Mouse (Mus musculus): Measurements from ENCODE around the gene Trappc3l. TPM values are rescaled to one million over a fixed set of nuclear protein-coding genes. Genes with fewer than 3 reads are reported as not detected.
"Not testable (repeated sequence)": the region's sequence is repeated elsewhere in the genome, so short reads cannot be mapped to it uniquely, and the experiment has no call there.

The Trappc3l gene
- not detected in 2 replicates for total RNA-seq (2017)

DNA sequence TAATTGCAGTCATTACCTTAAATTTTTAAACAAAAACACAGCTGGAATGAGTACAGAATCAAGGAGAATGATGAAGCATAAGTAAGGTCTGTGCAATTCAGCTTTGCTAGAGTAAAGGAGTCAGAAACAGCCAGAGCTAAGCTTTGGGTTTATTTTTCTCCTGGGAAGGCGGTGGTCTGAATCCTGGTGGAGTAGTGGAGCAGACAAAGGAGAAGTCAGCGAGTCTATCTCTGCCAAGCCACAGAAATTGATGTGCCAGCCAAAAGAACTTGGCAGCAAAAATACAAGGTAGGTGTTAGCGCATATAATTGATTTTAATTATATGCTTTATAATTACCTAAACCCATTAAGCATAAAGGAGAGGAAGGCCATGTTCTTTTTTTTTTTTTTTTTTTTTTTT, at the start of gene Trappc3l:
Gene Trappc3l, plus strand, starts transcription at position 197 of the 400 bp plus-strand sequence.
- ATAC-seq (replicated peaks; ENCODE audit: low read depth, poor library complexity, severe bottlenecking), result no peak

DNA sequence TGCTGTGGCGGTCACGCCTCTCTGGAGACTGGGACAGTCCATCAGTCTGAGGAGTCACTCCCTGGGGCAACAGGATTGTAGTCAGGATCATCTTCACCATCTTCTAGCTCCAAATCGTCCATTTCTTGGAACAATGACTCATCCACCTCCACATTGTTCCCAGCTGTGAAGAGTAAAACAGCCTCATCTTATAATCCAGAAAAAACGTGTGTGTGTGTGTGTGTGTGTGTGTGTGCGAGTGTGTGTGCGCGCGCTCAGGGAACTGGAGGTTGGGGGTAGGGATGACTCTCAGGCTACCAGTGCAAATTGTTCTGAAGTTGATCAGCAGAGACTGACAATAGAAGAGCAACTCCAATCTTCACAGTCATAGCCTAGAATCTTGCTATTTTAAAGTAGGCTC, 40.7 kb upstream of the Trappc3l start:
- ATAC-seq (replicated peaks; ENCODE audit: low read depth, poor library complexity, severe bottlenecking), result not testable (repeated sequence)

DNA sequence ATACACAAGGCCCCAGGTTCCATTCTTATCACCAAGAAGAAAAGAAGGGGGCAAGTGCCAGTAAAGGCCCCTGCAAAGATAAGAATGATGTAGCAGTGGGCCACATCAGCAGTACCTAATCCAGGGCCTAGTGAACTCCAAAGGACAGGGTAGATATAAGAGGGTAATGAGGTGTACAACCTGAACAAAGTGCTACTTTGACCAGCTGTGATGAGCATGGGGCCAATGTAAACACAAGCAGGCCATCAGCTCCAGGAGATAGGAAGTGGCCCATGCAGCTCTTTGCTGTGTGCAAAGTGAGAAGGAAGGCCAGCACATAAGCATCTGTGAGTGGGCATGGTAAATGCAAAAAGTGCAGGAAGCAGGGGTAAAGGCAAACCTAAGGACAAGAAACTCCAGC, 39.0 kb upstream of the Trappc3l start:
- ATAC-seq (replicated peaks; ENCODE audit: low read depth, poor library complexity, severe bottlenecking), result no peak

DNA sequence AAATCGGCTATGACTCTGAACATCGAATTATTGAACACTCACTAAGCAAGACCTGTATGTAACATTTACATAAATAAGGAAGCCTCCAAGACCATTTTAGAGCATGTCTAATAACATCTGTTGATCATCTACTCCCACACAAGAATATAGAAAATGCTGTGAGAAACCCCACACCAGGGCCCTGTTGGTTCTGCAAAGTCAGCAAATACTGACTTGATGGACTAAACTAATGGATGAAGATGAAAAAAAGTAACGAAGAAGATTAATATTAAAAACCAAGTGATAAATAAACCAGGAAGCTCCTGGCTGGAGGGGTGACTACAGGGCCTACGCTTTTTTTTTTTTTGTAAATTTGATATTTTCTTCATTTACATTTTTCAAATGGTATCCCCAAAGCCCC, 24.8 kb upstream of the Trappc3l start:
- ATAC-seq (replicated peaks; ENCODE audit: low read depth, poor library complexity, severe bottlenecking), result no peak

DNA sequence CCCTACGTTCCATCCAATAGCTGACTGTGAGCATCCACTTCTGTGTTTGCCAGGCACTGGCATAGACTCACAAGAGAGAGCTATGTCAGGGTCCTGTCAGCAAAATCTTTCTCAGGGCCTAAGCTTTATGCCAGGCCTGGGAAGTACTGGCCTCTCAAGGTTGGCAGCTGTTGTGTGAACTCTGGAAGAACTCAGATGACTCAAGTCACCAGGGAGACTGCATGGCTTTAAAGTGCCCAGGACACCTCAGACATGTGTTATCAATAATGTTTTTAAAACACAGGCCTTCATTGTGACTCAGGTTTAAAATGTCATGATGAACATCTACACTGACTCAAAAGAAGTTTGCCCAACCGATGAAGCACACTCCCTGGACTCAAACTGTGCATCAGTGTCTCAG, 24.2 kb upstream of the Trappc3l start:
- no peak for ATAC-seq (replicated peaks; ENCODE audit: low read depth, poor library complexity, severe bottlenecking)

DNA sequence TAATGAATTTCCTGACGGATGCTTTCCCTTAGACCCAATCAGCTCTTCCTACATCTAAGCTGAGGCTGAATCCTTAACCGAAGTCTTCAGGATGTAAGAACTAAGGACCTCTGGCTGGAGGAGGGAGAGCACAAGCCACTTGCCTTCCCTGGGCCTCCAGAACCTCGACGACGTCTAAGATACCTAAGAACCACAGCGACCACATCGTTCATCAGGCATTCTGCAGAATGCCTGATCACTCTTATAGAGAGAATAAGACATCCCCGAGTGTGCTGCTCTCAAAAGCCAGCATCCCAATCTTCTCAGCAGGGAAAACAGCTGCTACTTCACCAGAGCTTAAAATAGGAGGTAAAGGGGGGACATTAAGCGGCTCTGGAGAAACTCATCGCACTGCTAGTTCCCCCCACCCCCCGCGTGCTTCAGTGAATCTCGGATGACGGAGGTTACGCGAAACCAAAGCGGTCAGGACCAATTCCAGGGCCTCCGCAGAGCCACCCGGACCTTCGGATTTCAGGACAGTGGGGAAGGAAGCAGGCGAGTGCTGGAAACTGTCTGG, 18.6 kb upstream of the Trappc3l start:
- peak; percentile 13 for ATAC-seq (replicated peaks; ENCODE audit: low read depth, poor library complexity, severe bottlenecking)

DNA sequence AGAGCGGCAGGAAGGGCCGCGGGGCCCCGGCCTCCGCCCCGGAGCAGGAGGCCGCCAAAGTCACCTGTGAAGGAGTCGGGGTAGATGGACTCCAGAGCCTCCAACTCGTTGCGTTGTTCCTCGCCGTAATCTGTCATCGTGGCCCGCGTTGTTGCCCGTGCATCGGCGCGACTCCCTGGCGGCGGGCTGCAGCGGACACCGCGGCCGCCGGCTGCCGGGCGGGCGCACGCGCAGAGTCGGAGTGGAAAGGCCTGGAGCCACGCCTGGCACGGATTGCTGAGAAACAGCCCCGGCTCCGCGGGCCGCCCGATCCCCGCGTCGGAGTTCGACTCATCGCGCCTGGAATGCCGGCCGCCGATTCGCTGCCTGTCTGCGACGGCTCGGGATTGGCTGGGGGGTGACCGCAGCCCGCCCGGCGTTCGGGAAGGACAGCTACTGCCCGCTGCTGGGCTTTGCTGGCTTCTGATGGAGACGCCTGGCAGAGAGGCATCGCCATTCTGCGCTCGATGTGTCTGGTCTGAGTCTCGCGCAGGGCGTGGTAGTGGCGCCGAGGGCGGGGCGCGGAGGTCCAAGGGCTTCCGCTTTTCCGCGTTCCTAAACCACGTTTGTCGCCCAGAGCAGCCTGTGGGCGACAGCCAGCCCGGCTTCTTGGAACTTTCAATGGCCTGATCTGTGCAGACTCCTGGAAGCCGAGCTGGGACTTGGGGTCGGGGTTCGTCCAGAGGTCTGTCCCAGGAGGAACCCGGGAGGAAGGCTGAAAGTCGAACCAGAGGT, 17.9 kb upstream of the Trappc3l start, which contains the start of gene Rwdd1:
Gene Rwdd1, minus strand, starts transcription at position 323 of the 774 bp plus-strand sequence.
- peak; percentile 96 for ATAC-seq (replicated peaks; ENCODE audit: low read depth, poor library complexity, severe bottlenecking)

DNA sequence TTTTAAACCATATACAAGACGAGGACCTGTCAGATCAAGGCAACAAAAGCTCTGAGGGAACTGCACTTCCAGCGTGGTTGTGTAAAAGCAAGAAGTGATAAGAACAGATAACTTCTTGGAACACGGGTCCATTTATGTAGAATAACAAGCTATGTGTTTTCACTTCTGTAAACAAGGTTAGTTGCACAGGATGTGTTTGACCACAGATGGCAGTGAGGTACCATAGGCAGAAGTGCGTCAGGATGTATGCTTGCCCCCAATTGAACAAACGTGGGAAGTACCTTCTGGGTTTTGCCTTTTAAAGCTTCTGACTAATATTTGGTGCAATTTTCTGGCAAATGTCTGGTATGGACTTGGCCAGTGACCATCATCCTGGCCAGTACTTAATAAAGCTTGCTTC, 7.1 kb upstream of the Trappc3l start:
- ATAC-seq (replicated peaks; ENCODE audit: low read depth, poor library complexity, severe bottlenecking), result peak; percentile 72

DNA sequence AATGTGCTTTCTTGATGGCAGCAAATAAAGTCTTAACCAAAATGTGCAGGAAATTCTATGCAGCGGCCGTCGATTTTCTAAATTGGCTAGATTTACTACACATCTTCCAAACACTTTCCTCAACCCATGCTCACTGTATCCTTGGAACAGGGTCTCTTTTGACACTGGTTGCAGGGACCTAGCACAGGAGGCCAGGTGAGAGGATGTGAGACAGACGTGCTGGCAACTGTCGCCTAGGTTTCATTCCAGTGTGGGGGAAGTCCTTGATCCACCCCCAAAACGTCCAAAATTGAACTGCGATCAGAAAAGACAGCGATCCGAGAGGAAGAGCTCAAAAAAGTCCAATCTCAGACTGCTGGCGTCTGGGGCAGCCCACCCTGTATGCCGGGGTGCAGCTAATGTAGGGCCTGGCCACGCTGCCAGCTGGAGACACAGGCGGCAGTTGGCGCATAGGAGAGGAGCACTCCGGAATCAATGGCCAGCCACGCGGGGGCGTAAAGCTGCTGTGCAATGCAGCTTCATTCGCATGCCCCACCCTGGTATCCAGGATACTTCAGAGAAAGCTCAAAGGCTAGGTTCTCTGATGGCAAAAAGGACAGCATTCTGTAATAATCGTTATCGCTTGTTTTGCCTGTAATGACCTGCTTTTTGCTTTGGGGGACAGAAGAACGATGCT, 3.6 kb upstream of the Trappc3l start:
- peak; percentile 93 for ATAC-seq (replicated peaks; ENCODE audit: low read depth, poor library complexity, severe bottlenecking)

DNA sequence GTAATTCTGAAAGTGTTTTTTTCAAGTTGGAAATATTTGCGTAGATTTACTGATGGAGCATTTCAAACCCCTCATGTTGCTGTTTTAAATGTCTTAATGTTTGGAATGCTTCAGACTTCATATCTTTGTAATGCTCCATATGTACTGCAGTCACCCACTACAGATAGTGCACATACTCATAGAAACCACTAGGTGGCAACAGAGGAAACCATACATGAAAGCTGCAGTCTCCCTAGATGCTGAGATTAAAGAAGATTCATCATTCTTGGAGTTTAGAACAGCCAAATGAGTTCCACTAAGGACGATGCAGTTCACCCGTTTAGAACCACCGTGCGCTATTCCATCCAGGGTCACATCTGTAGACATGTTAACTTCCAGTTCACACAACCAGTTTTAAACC, 810 bp upstream of the Trappc3l start:
- peak; percentile 92 for ATAC-seq (replicated peaks; ENCODE audit: low read depth, poor library complexity, severe bottlenecking)

DNA sequence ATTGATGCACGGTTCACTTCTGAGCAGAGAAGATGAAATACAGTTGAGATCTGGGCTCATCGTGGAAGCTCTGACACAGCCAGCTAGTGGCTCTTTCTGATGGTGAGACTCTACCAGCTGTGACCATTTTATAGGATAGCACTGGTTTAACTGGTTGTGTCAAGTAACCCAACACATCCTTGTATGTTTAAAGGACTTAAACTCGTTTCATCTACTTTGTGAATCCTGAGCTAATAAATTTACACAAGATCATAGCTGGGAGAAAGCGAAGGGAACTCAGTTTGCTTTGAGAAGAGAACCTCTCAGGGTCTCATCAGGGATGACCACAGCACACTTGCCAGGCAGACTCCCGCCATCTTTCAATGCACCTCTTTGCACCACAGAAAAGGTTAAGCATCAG, 6.8 kb downstream of the Trappc3l start, which contains the start of gene Calhm4:
Gene Calhm4, minus strand, starts transcription at position 101 of the 400 bp plus-strand sequence.
- no peak for ATAC-seq (replicated peaks; ENCODE audit: low read depth, poor library complexity, severe bottlenecking)

DNA sequence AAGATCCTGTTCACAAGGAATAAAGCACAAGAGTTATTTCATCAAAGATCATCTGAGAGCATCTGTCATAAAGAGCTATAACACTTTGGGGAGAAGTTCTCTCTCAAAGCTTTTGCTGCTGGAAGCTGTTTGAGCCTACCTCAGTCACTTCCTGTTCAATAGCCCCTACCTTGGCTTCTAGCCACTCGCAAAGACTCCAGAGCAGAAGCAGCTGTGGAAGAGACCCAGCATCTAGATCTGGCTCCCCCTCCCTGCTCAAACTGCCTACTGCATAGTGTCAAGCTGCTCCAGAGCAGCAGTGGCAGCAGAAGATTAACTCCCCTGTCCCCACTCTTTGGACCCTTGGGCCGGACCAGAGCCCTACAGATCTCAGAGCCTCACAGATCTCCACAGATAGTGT, 16.6 kb downstream of the Trappc3l start:
- ATAC-seq (replicated peaks; ENCODE audit: low read depth, poor library complexity, severe bottlenecking), result 0 out of 2 replicates have a peak, but pooled peaks have one; percentile 39

DNA sequence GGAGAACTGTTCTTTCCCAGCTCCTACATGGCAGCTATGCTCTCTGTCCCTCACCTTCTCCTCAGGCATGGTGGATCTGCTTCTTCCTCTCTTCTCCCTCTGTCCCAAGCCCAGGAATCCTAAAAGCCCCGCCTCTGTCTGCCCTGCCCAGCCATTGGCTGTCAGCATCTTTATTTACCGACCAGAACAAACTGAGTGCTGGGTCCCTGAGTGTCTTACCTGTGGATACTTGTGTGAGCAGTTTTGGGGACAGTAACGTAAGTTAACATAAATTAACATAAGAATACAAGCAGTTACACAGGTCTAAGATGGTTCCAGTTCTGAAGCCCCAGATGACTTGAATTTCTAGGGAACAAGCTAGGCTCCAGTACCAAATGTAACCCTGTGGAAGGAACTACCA, 29.2 kb downstream of the Trappc3l start:
- no peak for ATAC-seq (replicated peaks; ENCODE audit: low read depth, poor library complexity, severe bottlenecking)

DNA sequence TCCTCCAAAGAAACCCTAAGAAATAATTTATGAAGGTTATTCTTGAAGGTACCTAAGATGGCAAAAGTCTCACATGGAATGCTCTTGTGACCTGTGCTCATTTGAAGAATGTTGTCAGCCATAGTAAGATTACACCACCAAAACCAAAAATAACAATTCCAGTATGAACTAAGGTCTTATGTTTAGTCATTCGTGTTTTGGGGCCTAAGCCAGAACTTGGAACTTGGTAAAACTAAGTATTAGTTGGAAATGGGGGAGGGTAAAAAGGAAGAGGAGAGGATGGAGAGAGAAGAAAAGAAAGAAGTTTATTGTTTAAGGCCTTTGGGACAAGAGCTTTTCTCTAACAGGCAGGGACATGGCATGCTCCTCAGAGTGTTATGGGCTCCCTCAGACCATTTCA, 32.2 kb downstream of the Trappc3l start:
- ATAC-seq (replicated peaks; ENCODE audit: low read depth, poor library complexity, severe bottlenecking), result no peak

DNA sequence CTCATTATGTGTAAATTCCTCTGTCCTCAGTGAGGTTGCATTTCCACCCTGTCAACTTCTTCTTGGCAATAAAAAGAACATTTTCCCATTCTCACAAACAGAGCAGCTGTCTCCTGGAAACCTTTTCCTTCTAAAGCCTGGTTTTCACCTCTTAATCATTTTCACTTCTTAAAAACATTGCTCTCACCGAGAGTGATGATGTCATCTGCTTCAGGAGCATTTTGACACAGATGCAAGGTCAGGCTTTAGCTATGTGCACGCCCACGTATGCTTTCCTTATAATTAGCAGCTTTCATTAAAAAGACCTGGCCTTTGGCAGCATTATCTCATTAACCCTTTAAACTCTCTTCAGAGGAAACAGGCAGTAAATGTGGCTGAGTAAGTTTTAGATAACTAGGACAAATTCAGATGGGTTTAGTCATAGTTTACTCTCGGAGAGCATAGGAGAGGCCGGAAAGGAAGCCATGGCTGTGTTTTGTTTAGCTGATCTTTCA, 33.6 kb downstream of the Trappc3l start:
- no peak for ATAC-seq (replicated peaks; ENCODE audit: low read depth, poor library complexity, severe bottlenecking)

DNA sequence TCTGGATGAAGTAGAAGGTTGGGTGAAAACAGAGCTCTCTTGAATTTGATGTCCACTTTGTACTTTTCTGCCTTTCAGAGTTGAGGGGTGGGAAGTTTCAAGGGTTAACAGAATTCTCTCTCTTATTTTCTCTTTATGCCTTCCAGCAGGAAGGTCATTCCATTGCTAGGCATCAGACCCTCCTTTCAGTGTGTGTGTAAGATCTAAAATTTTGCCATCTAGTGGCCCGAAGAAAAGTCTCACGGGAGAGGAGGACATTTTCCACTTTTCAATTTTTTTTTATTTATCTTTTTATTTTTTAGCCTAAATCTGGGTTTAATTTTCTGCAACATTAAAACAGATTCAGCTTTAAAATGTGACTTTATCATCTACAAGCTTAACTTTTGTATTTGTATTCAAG, 34.3 kb downstream of the Trappc3l start:
- ATAC-seq (replicated peaks; ENCODE audit: low read depth, poor library complexity, severe bottlenecking), result no peak

DNA sequence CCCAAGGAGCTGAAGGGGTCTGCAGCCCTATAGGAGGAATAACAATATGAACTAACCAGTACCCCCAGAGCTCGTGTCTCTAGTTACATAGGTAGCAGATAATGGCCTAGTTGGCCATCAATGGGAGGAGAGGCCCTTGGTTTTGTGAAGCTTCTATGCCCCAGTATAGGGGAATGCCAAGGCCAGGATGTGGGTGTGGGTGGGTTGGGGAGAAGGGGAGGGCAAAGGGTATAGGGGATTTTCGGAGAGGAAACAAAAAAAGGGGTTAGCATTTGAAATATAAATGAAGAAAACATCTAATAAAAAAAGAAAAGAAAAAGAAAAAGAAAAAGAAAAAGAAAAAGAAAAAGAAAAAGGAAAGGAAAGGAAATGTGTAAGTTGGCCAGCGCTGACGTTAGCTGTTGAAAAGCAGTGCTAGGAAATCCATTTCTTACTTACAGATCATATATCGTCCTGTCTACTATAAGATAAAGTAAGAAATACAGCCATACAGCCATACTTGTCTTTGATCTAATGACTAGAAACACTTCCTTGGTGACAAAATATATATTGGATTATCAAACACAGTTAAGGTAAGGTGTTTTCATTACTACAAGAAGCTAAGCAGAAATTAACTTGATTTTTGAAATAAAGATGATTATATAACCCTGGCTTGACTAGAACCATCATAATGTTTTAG, 37.3 kb downstream of the Trappc3l start:
- no peak for ATAC-seq (replicated peaks; ENCODE audit: low read depth, poor library complexity, severe bottlenecking)

DNA sequence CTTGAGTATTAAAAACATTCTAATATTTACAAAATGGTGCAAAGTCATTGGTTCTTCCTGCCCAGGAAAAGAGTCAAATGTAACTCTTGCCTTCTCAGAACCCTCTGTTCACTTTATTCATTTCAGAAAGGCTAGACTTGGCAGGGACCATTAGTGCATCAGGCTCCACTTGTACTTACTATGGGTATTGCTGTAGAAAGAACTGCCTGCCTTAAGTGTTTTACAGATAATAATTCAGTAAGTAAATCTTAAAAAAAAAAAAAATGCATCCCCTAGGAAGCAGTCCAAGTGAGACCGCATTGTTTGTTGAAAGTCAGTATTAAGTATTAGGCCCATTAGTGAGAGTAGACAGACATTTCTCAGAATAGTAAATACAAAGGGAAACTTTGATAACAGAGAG, 49.1 kb downstream of the Trappc3l start:
- ATAC-seq (replicated peaks; ENCODE audit: low read depth, poor library complexity, severe bottlenecking), result no peak

DNA sequence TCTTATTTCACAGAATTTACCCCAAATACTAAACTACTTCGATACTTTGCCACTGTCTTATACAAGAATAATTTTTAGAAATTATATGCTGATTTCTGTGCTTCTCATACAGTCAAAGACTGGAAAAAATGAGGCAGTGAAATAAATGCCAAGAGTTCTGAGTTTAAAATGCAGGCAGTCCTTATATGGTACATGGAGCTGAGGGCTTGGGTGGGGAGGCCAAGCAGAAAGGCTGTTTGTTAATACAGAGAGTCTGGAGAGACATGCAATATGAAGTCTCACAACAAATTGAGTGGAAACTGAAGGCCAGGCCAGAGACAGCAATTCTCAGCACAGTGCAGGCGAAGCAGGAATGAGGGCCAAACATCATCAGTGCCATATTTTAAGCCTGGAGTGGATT, 51.1 kb downstream of the Trappc3l start:
- no peak for ATAC-seq (replicated peaks; ENCODE audit: low read depth, poor library complexity, severe bottlenecking)

DNA sequence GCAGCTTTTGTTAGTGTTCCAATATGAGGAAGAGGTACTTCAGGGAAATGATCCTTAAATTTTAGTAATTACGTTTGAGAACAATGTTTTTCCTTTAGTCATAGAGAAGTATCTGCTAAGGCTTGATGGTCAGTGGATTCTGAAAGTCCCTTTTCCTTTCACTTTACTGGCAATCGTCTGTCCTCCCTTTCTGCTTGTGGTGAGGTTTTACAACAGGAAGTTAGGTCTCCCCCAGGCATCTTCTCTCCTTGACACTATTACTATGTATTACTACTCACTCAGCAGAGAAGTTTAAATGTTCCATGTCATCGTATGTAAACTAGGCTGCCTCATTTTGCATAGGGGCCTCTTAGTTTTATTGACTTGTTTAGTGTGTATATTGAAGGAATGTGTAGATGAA, 52.1 kb downstream of the Trappc3l start:
- peak; percentile 66 for ATAC-seq (replicated peaks; ENCODE audit: low read depth, poor library complexity, severe bottlenecking)
